Mouse (Mus musculus): ENCODE results near the gene Kmt2a. TPM values are rescaled to one million over a fixed set of nuclear protein-coding genes. Genes with fewer than 3 reads are reported as not detected.

Kmt2a gene
- polyA plus RNA-seq, 1 experiment from 2014 or later, result 18.0 TPM

DNA sequence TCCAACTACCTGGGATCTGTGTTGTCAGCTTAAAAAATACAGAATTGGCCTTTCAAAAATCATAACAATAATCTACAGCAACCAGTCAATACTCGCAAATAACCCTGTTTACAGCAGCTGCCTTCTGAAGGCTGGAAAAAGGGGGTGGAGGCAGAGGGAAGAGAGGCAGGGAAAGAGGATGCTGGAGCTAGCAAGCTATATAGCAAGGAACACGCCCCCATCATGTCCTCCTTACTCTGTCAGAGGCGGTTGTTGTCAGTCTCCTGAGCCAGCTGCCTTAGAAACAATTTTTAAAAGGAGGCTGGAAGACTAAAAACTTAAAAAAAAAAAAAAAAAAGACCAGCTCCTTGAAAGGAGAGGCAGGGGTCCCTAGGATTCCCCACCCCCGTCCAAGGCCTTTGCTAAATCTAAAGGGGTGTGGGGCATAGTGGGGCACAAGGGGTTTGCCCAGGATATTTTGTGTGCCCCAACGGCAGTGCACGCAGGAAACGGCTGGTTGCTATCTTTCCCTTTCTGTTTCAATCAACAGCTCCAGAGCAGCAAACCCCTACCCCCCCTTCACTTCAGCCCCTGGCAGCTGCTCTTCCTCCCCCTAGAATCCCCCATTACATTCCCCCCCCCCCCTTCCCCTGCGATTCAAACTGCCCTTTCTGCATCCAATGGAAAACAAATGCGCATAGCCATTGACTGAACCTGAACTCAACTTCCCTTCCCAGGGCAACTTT lies 2.2 kb downstream of the Kmt2a start:
- Histone ChIP-seq H3K9ac (peak overlapping the region; percentile 97), H3K4me1 (peaks cover 67% of the 10 kb centered on the region), H3K27me3 (no peaks in the 10 kb centered on the region), H3K4me2 (replicated peaks) (peak overlapping the region; percentile 98), H3K4me3 (peak overlapping the region; percentile 87), H3K9me3 (no peaks in the 10 kb centered on the region), H3K27ac (no peak overlapping the region), H3K36me3 (peaks cover 5% of the 10 kb centered on the region)
- WGBS, result 22% methylated on average over 9 of the region's 9 CpGs
- no peak for ATAC-seq (ENCODE audit: low FRiP score, low read depth)

DNA sequence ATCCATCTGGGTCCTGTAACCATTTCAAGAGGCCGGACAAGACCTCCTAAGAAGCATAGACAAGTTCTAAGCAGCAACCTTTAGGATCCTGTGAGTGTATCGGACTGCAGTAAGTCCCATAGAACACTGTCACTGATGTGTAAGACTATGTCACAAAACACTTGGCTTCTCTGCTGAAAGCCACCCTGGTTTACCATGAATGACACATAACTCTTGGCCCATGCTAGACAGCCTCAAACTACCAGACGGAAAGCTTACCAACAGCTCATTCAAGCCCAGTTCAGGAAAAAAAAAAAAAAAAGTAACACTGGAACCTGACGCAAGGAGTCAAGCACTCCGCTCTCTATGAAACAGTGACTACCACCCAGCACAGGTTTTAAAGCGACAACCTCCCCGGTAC lies 3.4 kb downstream of the Kmt2a start:
- H3K27ac ChIP-seq, result no peak overlapping the region
- no peak overlapping the region for H3K4me3 ChIP-seq
- H3K4me2 ChIP-seq (replicated peaks), result peak overlapping the region; percentile 98
- ATAC-seq (ENCODE audit: low FRiP score, low read depth), result no peak
- H3K9ac ChIP-seq, result 0 out of 2 replicates have a peak overlapping the region, but pooled peaks have one; percentile 2
- H3K36me3 ChIP-seq, result peaks cover 5% of the 10 kb centered on the region
- H3K9me3 ChIP-seq, result no peaks in the 10 kb centered on the region
- H3K4me1 ChIP-seq, result peaks cover 71% of the 10 kb centered on the region
- WGBS, result 82% methylated on average over 7 of the region's 7 CpGs
- no peaks in the 10 kb centered on the region for H3K27me3 ChIP-seq

DNA sequence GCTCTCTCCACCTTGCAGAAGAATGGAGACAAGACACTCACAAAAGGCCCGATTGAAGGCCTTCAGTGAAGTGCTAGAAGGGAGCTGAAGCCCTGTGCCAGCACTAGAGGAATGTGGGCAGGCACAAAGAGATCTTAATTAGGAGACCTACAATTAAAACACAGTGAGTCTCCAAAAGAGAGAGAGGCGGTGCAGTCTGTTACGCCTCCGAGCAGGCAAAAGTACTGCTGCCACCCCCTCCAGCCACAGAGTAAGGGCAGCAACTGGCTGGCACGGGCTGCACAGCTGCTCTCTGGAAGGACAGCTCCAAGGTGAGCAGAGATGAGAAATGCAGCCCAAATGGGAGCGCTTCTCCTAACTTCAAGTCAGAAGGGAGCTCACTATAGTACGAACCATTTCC lies 5.6 kb downstream of the Kmt2a start:
- Histone ChIP-seq H3K27me3 (no peaks in the 10 kb centered on the region), H3K4me1 (peaks cover 72% of the 10 kb centered on the region), H3K36me3 (peaks cover 13% of the 10 kb centered on the region), H3K9ac (no peak overlapping the region), H3K27ac (no peak overlapping the region), H3K4me2 (replicated peaks) (no peak overlapping the region), H3K4me3 (no peak overlapping the region), H3K9me3 (no peaks in the 10 kb centered on the region)
- WGBS, result 51% methylated on average over 7 of the region's 7 CpGs
- ATAC-seq (ENCODE audit: low FRiP score, low read depth), result no peak

DNA sequence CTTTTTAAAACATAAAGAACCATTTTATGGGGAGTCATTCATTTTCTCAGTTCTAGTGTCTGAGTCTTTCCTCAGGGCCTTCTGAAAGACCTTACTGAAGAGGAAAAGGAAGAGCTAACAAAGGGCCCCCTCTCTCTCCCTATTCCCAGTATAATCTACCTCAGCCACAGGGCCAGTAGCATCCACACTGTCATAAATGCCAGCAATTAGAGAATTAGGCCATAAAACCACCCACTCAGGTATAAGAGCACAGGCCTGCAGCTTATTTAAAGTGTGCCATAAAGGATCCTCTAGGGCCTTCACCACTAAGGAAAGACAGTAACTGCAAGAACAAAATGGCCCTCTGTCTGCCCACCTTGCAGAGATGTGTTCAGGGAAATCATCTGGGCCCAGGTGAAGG lies 6.9 kb downstream of the Kmt2a start:
- Histone ChIP-seq H3K27me3 (no peaks in the 10 kb centered on the region), H3K27ac (no peak overlapping the region), H3K9me3 (no peaks in the 10 kb centered on the region), H3K4me3 (no peak overlapping the region), H3K9ac (no peak overlapping the region), H3K4me2 (replicated peaks) (peak overlapping the region; percentile 25; the same call in 1 of the 2 replicates), H3K36me3 (peaks cover 13% of the 10 kb centered on the region), H3K4me1 (peaks cover 73% of the 10 kb centered on the region)
- ATAC-seq (ENCODE audit: low FRiP score, low read depth), result no peak

DNA sequence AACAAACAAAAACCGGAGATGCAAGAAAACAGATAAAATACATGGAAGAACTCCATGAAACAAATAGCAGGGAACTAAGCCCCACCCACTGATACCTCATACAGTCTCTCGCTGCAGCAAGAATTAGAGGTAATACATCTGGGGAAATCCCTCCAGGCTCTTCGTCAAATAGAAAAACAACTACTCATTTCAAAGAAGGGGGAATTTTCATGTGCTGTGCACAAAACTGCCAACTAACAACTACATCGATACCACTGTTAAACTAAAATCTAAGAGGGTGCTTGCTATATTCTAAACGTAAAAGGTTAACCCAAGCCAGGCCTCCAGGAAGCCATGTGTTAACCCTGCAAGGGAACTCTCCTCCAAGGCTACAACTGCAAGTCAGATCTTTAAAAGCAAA lies 7.4 kb downstream of the Kmt2a start:
- no peaks in the 10 kb centered on the region for H3K27me3 ChIP-seq
- H3K9me3 ChIP-seq, result no peaks in the 10 kb centered on the region
- WGBS, result 44% methylated on average over 5 of the region's 5 CpGs
- no peak for ATAC-seq (ENCODE audit: low FRiP score, low read depth)
- peaks cover 69% of the 10 kb centered on the region for H3K4me1 ChIP-seq
- peak overlapping the region; percentile 19; the same call in 1 of the 2 replicates for H3K9ac ChIP-seq
- no peak overlapping the region for H3K27ac ChIP-seq
- peaks cover 13% of the 10 kb centered on the region for H3K36me3 ChIP-seq
- H3K4me3 ChIP-seq, result no peak overlapping the region
- peak overlapping the region; percentile 25; the same call in 1 of the 2 replicates for H3K4me2 ChIP-seq (replicated peaks)

DNA sequence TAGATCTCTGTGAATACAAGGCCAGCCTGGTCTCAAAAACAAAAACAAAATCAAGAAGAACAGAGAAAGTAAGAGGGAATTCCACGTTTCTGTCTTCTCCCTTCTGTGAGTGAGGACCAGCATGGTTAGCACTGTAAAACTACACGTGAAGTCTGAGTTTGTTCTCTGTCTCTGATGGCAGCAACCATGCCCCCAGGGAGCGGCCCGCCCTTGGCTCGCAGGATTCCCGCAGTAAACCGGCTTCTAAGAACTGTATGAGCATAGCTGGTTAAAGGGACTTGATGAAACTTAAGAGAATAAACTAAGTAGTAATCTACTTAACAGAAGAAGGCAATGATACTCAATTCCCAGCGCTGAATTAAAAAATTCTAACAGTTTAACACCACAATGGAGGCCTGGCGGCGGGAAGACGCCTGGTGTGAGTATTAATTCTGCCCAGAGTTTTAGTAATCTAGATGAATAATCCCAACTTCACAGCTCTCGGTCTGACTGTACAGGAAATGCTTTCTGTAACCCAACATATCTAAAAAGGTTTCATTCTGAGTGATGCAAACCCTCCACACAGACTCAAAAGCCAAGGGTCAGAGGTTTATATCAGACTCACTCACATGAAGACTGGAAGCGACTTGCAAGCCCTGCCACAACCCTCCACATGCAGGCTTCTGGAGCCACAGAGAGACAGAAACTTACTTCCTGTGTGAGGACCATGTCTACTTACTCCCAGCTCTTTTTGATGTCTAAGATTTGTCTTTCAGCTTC lies 12.6 kb downstream of the Kmt2a start:
- no peak for ATAC-seq (ENCODE audit: low FRiP score, low read depth)
- peaks cover 28% of the 10 kb centered on the region for H3K36me3 ChIP-seq
- H3K4me2 ChIP-seq (replicated peaks), result no peak overlapping the region
- H3K27me3 ChIP-seq, result no peaks in the 10 kb centered on the region
- H3K27ac ChIP-seq, result no peak overlapping the region
- no peaks in the 10 kb centered on the region for H3K9me3 ChIP-seq
- H3K4me1 ChIP-seq, result peaks cover 31% of the 10 kb centered on the region
- WGBS, result 80% methylated on average over 13 of the region's 13 CpGs
- no peak overlapping the region for H3K4me3 ChIP-seq
- no peak overlapping the region for H3K9ac ChIP-seq

DNA sequence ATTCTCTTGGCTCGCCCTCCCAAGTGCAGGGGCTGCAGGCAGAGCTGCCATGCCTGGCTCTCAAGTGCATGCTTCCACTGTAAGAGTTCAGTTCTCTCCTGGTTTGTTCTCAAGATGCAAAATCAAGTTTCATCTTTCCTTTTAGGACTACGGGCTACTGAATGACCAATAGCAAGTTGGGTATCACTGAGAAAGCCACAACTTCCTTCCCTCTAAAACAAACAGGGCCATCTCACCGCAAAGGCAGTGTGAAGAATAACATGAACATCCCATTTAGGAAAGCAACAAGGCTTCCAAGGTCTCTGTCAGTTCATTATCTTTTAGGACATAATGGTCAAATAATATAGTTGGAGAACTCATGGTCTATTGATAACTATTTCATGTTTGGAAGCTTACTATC lies 13.4 kb downstream of the Kmt2a start:
- Histone ChIP-seq H3K36me3 (peaks cover 30% of the 10 kb centered on the region), H3K9ac (no peak overlapping the region), H3K9me3 (no peaks in the 10 kb centered on the region), H3K4me2 (replicated peaks) (no peak overlapping the region), H3K4me1 (peaks cover 23% of the 10 kb centered on the region), H3K4me3 (no peak overlapping the region), H3K27me3 (no peaks in the 10 kb centered on the region), H3K27ac (no peak overlapping the region)
- WGBS, result 84% methylated on average over 3 of the region's 3 CpGs
- no peak for ATAC-seq (ENCODE audit: low FRiP score, low read depth)

DNA sequence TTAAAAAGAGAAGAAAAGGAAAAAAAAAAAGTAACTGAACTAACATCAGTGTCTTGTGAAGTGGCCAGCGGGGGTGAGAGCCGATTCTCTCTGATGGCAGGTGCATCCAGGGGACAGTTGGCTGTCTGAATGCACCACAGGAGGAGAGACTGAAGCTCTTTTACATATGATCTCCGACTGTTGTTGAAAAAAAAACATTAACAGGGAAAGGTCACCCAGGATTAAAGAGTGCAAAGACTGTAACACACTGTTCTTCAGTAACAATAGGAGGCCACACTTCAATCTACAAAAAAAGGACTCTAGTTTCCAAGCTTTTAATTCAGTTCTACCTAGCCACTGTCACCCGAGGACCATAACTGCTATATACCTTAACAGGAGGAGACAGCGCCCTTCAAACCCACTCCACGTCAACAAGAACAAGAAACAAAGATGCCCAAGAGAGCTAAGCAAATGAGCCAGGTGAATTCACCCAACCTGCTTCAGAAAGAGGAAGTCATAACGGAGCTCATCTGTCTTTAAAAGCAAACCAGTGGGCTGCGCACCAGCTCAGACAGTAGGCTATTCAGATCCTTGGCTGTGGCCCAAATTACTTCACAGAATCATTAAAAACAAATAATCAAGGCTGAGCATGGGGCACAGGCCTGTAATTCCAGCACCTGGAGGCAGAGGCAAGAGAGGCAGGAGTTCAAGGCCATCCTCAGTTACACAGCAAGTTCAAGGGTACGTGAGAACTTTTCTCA lies 14.4 kb downstream of the Kmt2a start:
- Histone ChIP-seq H3K36me3 (peaks cover 39% of the 10 kb centered on the region), H3K4me3 (no peak overlapping the region), H3K27ac (no peak overlapping the region), H3K4me1 (peaks cover 22% of the 10 kb centered on the region; the same call in 1 of the 2 replicates), H3K9me3 (no peaks in the 10 kb centered on the region), H3K27me3 (no peaks in the 10 kb centered on the region), H3K4me2 (replicated peaks) (no peak overlapping the region), H3K9ac (no peak overlapping the region)
- 70% methylated on average over 9 of the region's 9 CpGs for WGBS
- ATAC-seq (ENCODE audit: low FRiP score, low read depth), result no peak

DNA sequence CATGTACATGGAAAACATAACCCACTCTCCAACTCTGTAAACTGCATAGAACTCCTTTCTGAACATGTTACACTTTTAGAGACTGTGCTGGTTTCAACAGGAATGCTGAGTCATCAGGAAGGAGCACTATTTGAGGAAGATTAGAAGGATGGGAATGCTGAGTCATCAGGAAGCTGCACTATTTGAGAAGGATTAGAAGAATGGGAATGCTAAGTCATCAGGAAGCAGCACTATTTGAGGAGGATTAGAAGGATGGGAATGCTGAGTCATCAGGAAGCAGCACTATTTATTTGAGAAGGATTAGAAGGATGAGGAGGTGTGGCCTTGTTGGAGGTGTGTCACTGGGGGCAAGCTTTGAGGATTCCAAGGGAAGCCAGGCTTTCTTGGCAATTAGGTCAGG lies 20.0 kb downstream of the Kmt2a start:
- H3K9me3 ChIP-seq, result no peaks in the 10 kb centered on the region
- no peak overlapping the region for H3K27ac ChIP-seq
- no peak overlapping the region for H3K4me3 ChIP-seq
- no peak overlapping the region for H3K9ac ChIP-seq
- no peak overlapping the region for H3K4me2 ChIP-seq (replicated peaks)
- peaks cover 21% of the 10 kb centered on the region for H3K4me1 ChIP-seq
- ATAC-seq (ENCODE audit: low FRiP score, low read depth), result no peak
- H3K27me3 ChIP-seq, result no peaks in the 10 kb centered on the region
- peaks cover 40% of the 10 kb centered on the region for H3K36me3 ChIP-seq

DNA sequence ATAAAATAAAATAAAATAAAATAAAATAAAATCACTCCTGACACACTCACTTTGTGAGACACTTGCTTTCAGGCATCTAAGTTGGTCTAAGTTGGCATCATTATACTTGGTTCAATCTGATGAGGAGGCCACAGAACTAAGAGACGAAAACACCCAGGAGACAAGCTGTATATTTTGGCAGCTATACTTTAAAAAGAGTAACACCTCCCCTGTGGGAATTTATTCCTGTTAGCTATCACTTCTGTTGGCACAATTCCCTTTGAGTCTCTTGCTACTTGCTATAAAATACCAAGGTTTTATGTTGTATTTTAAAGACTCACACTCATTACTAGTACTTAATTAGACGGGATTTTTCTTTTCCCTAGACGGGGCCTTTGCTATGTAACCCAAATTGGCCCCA lies 22.4 kb downstream of the Kmt2a start:
- no peak overlapping the region for H3K4me2 ChIP-seq (replicated peaks)
- peaks cover 20% of the 10 kb centered on the region for H3K36me3 ChIP-seq
- no peak for ATAC-seq (ENCODE audit: low FRiP score, low read depth)
- H3K27ac ChIP-seq, result no peak overlapping the region
- peaks cover 21% of the 10 kb centered on the region for H3K4me1 ChIP-seq
- H3K4me3 ChIP-seq, result no peak overlapping the region
- 68% methylated on average over 3 of the region's 3 CpGs for WGBS
- no peaks in the 10 kb centered on the region for H3K9me3 ChIP-seq
- H3K27me3 ChIP-seq, result no peaks in the 10 kb centered on the region
- H3K9ac ChIP-seq, result no peak overlapping the region

DNA sequence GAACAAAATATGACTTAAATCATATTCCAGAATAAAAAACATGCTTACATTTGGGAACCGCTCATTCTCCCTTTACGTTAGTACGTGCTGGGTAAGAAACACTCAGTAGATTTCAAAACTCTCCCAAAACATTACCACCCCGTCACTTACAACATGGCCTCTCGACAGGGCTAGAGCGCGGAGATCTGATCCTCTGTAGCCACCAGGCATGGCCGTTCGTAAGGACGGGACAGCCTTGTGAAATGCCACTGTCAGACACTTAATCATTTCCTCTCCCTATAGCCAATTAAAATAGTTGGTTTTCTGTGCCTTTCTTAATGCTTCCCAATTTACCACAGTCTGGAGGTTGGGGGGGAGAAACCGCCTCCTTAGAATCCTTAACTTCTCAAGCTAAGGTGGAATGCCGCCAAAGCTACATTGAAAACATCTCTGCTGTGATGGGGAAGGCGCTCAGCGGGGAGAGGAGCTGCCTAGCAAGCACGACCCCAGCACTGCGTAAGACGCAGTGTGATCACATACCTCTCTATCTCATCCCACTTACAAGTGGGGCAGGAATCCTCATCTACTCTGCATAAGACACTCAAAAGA lies 23.6 kb downstream of the Kmt2a start:
- Histone ChIP-seq H3K9me3 (no peaks in the 10 kb centered on the region), H3K27ac (no peak overlapping the region), H3K4me3 (no peak overlapping the region), H3K9ac (no peak overlapping the region), H3K36me3 (peaks cover 17% of the 10 kb centered on the region), H3K4me2 (replicated peaks) (no peak overlapping the region), H3K27me3 (no peaks in the 10 kb centered on the region), H3K4me1 (peaks cover 21% of the 10 kb centered on the region)
- no peak for ATAC-seq (ENCODE audit: low FRiP score, low read depth)
- 81% methylated on average over 17 of the region's 17 CpGs for WGBS

DNA sequence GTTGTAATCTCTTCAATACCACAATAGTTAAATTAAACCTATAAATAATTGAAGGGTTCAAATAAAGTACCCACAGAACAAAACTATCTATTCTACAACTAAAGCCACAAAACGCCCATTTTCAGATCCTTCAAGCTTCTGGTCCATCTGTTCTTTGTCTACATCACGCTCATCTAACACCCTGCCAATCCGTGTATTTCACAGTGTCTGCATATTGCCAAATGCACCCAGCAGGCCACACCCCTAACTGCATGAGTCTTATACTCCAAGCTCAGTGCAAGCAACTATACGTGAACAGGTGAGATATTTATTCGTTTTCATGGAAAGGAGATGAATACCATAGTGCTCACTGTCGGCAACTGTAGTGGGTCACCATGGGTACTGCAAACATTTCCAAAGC lies 25.9 kb downstream of the Kmt2a start:
- ATAC-seq (ENCODE audit: low FRiP score, low read depth), result no peak
- Histone ChIP-seq H3K9ac (no peak overlapping the region), H3K4me1 (peaks cover 21% of the 10 kb centered on the region), H3K9me3 (no peaks in the 10 kb centered on the region), H3K27ac (no peak overlapping the region), H3K4me3 (no peak overlapping the region), H3K27me3 (no peaks in the 10 kb centered on the region), H3K36me3 (peaks cover 8% of the 10 kb centered on the region), H3K4me2 (replicated peaks) (no peak overlapping the region)
- 81% methylated on average over 6 of the region's 6 CpGs for WGBS

Measured in limb, embryonic 13.5 days (tissue).